Mouse (Mus musculus) midbrain, embryonic 16.5 days (tissue): ENCODE data around the gene Camta1. TPM values are rescaled to one million over a fixed set of nuclear protein-coding genes. Genes with fewer than 3 reads are reported as not detected.

Source experiments
- ATAC-seq: fragments of 200-750 bp; cut with Nextera tagmentation; 2 replicates; pipeline ENCODE4 v1.8.0; 2017; ENCODE audit warnings: moderate TSS enrichment
- H3K27ac ChIP-seq: fragments of 300-500 bp; sonication (generic); 2 replicates; pipeline ENCODE4 v1.5.1; 2014; ENCODE audit warnings: mild to moderate bottlenecking, low read length, mixed read lengths
- H3K27me3 ChIP-seq: fragments of 300-500 bp; sonication (generic); 2 replicates; pipeline ENCODE4 v1.6.1; 2014; ENCODE audit warnings: low read depth, low read length, mixed read lengths; ENCODE audit not compliant: control insufficient read depth, insufficient read depth
- H3K36me3 ChIP-seq: fragments of 300-500 bp; sonication (generic); 2 replicates; pipeline ENCODE4 v1.6.1; 2014; ENCODE audit warnings: mild to moderate bottlenecking, low read length, moderate library complexity, mixed read lengths; ENCODE audit not compliant: control insufficient read depth, insufficient read depth
- H3K4me1 ChIP-seq: fragments of 300-500 bp; sonication (generic); 2 replicates; pipeline ENCODE4 v1.6.1; 2014; ENCODE audit warnings: mild to moderate bottlenecking, low read length, mixed read lengths; ENCODE audit not compliant: control insufficient read depth, insufficient read depth
- H3K4me2 ChIP-seq: fragments of 300-500 bp; sonication (generic); 2 replicates; pipeline ENCODE4 v1.6.1; 2014; ENCODE audit warnings: mild to moderate bottlenecking, low read length, mixed read lengths
- H3K4me3 ChIP-seq: fragments of 300-500 bp; sonication (generic); 2 replicates; pipeline ENCODE4 v1.5.1; 2014; ENCODE audit warnings: low read depth, mild to moderate bottlenecking, low read length, moderate library complexity, mixed read lengths
- H3K9ac ChIP-seq: fragments of 300-500 bp; sonication (generic); 2 replicates; pipeline ENCODE4 v1.6.1; 2014; ENCODE audit warnings: low read depth, low read length, mixed read lengths
- H3K9me3 ChIP-seq: fragments of 300-500 bp; sonication (generic); replicated peaks from 2 replicates; pipeline ENCODE4 v1.6.1; 2014; ENCODE audit warnings: mild to moderate bottlenecking, low read length, mixed read lengths; ENCODE audit not compliant: control insufficient read depth, poor library complexity, severe bottlenecking
- WGBS: fragments of 180-500 bp; shearing (Covaris S2); extraction: QIAGEN DNeasy Blood & Tissue Kit; methylation state at CpG from one replicate; pipeline ENCODE4 v1.1.7; 2014; 5-methylcytosine and 5-hydroxymethylcytosine counted together
- polyA plus RNA-seq: library from polyadenylated mRNA; unstranded; fragments of >200 nt; fragmentation: Nextera tagmentation; extraction: Ambion mirVana; gene quantifications from 2 replicates; pipeline ENCODE4 v1.2.1, GENCODE M21; 2015

The Camta1 gene
- polyA plus RNA-seq, 1 experiment from 2014 or later = 159 TPM

DNA sequence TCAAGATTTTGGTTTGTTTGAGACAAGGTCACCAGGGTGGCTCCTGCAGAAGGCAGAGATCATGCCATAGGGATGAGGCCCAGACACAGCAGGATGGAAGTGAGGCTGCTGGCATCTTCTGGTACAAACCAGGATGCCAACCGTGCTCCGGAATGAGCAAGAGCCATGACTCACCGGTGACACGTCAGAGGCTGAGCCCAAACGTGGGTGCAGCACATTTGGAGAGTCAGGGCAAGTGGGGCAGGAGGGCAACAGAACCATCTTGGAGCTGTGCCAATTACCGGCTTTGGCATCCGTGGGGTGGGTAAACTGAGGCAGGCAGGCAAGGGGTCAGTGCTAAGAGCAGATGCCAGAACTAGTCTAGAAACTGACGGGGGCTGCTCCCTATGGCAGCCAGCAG, 888.4 kb downstream of the Camta1 start:
- H3K27ac ChIP-seq = no peak overlapping the region
- ATAC-seq = no peak
- no peaks in the 10 kb centered on the region for H3K4me1 ChIP-seq
- WGBS = 82% methylated on average over 8 of the region's 8 CpGs
- H3K27me3 ChIP-seq = no peaks in the 10 kb centered on the region
- H3K9me3 ChIP-seq = no peaks in the 10 kb centered on the region
- H3K4me3 ChIP-seq = no peak overlapping the region
- no peak overlapping the region for H3K9ac ChIP-seq
- no peaks in the 10 kb centered on the region for H3K36me3 ChIP-seq
- H3K4me2 ChIP-seq = no peak overlapping the region

DNA sequence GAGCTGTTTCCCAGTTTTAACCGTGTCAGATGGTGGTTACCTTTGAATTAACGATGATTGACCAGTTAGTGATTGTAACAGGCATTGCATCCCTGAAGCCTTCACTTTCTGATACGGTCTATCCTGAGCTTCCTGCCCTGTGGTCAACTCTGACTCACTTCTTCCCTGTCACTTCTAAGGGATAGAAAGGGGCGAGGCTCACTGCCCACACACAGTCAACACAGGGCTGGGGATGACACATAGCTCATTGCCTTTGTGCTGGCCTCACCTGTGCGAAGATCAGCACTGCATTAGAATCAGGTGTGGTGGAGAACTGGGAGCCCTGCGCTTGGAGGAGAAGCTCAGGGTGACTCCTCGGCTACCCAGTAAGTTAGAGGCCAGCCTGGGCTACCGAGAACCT, 892.7 kb downstream of the Camta1 start:
- Histone ChIP-seq H3K27ac (no peak overlapping the region), H3K4me3 (no peak overlapping the region), H3K4me1 (peaks cover 4% of the 10 kb centered on the region; the same call in 1 of the 2 replicates), H3K36me3 (no peaks in the 10 kb centered on the region), H3K9ac (no peak overlapping the region), H3K9me3 (no peaks in the 10 kb centered on the region), H3K27me3 (no peaks in the 10 kb centered on the region), H3K4me2 (no peak overlapping the region)
- WGBS = 90% methylated on average over 8 of the region's 8 CpGs
- ATAC-seq = no peak

DNA sequence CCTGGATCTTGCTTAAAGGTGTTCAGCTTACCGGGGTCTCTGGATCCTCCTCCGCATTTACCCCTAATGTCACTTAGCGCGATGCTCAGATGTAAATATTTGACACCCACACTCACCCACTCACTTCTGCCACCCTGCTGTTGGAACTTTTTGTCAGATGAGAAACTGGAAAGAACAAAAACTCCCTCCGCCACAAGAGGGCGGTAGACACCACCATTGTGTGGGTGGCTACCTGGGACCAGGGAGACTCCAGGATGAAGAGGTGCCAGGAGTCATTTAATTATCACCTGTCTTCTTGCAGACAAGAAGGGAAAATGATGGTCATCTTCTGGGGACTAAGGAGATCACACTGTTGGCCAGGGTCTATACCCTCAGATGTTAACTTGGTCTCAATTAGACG, 895.1 kb downstream of the Camta1 start:
- Histone ChIP-seq H3K4me3 (no peak overlapping the region), H3K27me3 (no peaks in the 10 kb centered on the region), H3K4me1 (peaks cover 4% of the 10 kb centered on the region; the same call in 1 of the 2 replicates), H3K27ac (no peak overlapping the region), H3K9ac (no peak overlapping the region), H3K36me3 (no peaks in the 10 kb centered on the region), H3K4me2 (no peak overlapping the region), H3K9me3 (no peaks in the 10 kb centered on the region)
- WGBS = 22% methylated on average over 7 of the region's 7 CpGs
- ATAC-seq = no peak

DNA sequence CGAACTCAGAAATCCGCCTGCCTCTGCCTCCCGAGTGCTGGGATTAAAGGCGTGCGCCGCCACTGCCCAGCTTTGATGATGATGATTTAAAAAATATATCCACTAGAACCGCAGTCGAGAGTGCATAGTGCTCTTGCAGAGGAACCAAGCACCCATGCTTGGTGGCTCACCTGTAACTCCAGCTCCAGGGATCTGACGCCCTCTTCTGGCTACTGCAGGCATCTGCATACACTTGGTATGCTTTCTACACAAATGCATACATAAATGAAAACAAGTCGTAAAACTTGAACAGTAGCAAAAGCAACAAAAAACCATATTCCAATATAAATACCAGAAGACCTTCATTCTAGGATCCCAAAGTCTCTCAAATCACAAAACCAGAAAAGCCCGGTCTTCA, 896.1 kb downstream of the Camta1 start:
- no peak overlapping the region for H3K9ac ChIP-seq
- H3K4me1 ChIP-seq = peaks cover 4% of the 10 kb centered on the region; the same call in 1 of the 2 replicates
- no peaks in the 10 kb centered on the region for H3K27me3 ChIP-seq
- no peak overlapping the region for H3K4me3 ChIP-seq
- no peak overlapping the region for H3K4me2 ChIP-seq
- H3K27ac ChIP-seq = no peak overlapping the region
- no peaks in the 10 kb centered on the region for H3K9me3 ChIP-seq
- no peak for ATAC-seq
- H3K36me3 ChIP-seq = no peaks in the 10 kb centered on the region
- WGBS = 69% methylated on average over 11 of the region's 11 CpGs

DNA sequence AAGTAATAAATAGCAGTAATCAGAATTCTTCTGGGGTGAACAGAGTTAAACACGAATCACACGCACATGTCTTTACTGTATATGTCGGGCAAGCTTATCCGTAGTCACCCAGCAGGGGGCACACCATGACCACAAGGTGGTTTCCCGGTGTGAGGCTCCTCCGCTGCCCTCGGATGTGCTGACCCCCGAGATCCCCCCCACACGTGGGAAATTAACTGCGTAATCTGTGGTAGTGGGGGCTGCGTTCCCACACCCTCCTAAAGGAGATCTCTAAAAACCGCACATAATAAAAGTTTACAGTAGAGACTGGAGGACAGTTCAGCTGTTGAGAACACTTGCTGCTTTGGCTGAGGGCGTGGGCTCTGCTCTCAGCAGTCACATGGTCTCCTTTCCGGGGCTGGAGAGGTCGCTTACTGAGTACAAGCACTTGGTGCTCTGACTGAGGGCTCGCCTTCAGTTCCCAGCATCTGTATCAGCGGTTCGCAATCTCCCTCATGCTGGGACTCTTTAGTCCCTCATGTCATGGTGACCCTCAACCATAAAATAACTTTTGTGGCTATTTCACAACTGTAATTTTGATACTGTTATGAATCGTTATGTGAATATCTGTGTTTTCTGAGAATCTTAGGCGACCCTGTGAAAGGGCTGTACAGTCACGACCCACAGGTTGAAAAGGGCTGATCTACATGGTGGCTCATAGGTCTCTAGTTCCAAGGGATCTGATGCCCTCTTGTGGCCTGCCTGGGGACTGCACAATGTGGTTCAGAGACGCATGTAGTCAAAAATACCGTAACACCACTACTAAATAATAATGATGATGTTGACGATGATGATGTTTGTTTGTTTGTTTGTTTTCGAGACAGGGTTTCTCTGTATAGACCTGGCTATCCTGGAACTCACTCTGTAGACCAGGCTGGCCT, 896.8 kb downstream of the Camta1 start:
- peak overlapping the region; percentile 42 for H3K4me2 ChIP-seq
- no peaks in the 10 kb centered on the region for H3K9me3 ChIP-seq
- H3K27me3 ChIP-seq = no peaks in the 10 kb centered on the region
- ATAC-seq = no peak; the same call in 1 of the 2 replicates
- no peak overlapping the region for H3K27ac ChIP-seq
- WGBS = 13% methylated on average over 25 of the region's 25 CpGs
- H3K4me3 ChIP-seq = peak overlapping the region; percentile 12; the same call in 1 of the 2 replicates
- H3K4me1 ChIP-seq = peaks cover 4% of the 10 kb centered on the region; the same call in 1 of the 2 replicates
- H3K36me3 ChIP-seq = no peaks in the 10 kb centered on the region
- H3K9ac ChIP-seq = no peak overlapping the region

DNA sequence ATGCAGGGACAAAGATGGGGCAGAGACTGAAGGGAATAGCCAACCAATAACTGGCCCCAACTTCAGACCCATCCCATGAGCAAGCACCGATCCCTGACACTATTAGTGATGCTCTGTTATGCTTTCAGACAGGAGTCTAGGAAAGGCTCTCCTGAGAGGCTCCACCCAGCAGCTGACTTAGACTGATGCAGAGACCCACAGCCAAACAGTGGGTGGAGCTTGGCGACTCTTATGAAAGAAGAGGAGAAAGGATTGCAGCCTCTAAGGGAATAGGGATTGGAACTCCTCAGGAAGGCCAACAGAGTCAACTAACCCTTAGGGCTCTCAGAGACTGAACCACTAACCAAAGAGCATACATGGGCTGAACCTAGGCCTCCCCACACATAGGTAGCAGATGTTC, 898.0 kb downstream of the Camta1 start:
- no peaks in the 10 kb centered on the region for H3K9me3 ChIP-seq
- H3K4me3 ChIP-seq = no peak overlapping the region
- H3K4me1 ChIP-seq = peaks cover 4% of the 10 kb centered on the region; the same call in 1 of the 2 replicates
- H3K36me3 ChIP-seq = no peaks in the 10 kb centered on the region
- no peak for ATAC-seq
- H3K27ac ChIP-seq = no peak overlapping the region
- no peak overlapping the region for H3K9ac ChIP-seq
- H3K4me2 ChIP-seq = no peak overlapping the region
- H3K27me3 ChIP-seq = no peaks in the 10 kb centered on the region
- WGBS = 75% methylated on average over 2 of the region's 2 CpGs

DNA sequence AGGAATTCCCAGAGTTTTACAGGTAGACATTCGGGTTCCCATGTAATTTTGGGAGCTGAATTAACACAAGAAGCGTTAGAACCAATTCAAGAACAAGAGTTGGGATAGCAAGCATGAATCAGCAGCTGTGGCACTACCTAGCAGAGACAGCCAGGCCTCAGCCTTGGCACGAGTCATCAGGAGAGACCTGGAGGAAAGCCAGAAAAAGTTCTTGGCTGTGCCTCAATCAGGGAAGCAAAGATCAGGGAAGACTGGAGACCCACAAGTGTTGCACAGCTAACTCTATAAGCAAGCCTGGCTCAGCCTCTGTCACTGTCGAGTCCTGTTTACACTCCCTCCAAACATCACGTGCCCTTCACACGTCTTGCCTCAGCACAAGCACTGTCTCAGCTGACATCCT, 899.4 kb downstream of the Camta1 start:
- WGBS = 72% methylated on average over 6 of the region's 6 CpGs
- Histone ChIP-seq H3K4me2 (no peak overlapping the region), H3K9ac (no peak overlapping the region), H3K36me3 (no peaks in the 10 kb centered on the region), H3K4me3 (no peak overlapping the region), H3K27me3 (no peaks in the 10 kb centered on the region), H3K9me3 (no peaks in the 10 kb centered on the region), H3K4me1 (peaks cover 4% of the 10 kb centered on the region; the same call in 1 of the 2 replicates), H3K27ac (no peak overlapping the region)
- no peak for ATAC-seq

DNA sequence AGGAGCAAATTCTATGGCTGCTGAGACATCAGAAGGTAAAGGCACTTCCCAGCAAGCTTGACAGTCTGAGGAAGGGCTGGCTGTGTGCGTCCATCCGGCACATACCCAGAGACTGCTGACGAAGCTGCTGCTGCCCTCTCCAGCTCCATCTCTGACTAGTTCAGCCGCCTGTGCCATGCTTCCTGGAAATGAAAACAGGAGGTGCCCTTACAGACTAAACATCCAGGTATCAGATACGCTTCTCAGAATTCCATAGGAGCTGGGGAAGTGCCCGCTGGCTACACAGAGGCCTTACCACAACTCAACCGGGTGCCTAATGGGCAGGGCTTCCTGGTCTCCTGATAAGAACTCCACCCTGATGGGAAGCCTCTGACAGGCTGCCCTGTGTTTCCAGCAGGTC, 903.1 kb downstream of the Camta1 start:
- no peak overlapping the region for H3K4me2 ChIP-seq
- no peaks in the 10 kb centered on the region for H3K27me3 ChIP-seq
- ATAC-seq = no peak
- no peak overlapping the region for H3K4me3 ChIP-seq
- no peaks in the 10 kb centered on the region for H3K9me3 ChIP-seq
- H3K4me1 ChIP-seq = peaks cover 3% of the 10 kb centered on the region; the same call in 1 of the 2 replicates
- H3K27ac ChIP-seq = no peak overlapping the region
- H3K36me3 ChIP-seq = no peaks in the 10 kb centered on the region
- WGBS = 87% methylated on average over 7 of the region's 7 CpGs
- H3K9ac ChIP-seq = no peak overlapping the region

DNA sequence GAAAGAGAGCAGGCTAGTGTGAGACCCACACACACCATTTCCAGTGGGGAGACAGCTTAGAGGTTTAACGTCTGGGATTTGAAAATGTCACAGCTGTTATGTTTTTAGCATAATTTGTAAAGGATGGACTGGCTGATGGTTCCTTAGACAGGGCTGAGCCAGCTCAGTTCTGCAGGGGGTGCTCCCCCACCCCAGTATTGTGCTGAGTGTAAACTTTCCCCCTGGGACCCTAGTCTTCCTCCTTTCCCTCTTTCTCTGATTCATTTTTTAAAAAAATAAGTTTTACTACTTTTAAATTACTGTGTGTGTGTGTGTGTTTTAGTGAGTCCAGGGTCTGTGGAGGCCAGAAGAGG, 904.6 kb downstream of the Camta1 start:
- Histone ChIP-seq H3K27ac (0 out of 2 replicates have a peak overlapping the region, but pooled peaks have one; percentile 12), H3K9me3 (no peaks in the 10 kb centered on the region), H3K4me2 (no peak overlapping the region), H3K36me3 (no peaks in the 10 kb centered on the region), H3K9ac (no peak overlapping the region), H3K4me1 (peaks cover 3% of the 10 kb centered on the region; the same call in 1 of the 2 replicates), H3K27me3 (no peaks in the 10 kb centered on the region), H3K4me3 (no peak overlapping the region)
- ATAC-seq = no peak
- WGBS = 13% methylated on average over 1 of the region's 1 CpGs
